Comparison of ENCODE assay signal across 10 mouse cellular contexts in the genomic region with DNA sequence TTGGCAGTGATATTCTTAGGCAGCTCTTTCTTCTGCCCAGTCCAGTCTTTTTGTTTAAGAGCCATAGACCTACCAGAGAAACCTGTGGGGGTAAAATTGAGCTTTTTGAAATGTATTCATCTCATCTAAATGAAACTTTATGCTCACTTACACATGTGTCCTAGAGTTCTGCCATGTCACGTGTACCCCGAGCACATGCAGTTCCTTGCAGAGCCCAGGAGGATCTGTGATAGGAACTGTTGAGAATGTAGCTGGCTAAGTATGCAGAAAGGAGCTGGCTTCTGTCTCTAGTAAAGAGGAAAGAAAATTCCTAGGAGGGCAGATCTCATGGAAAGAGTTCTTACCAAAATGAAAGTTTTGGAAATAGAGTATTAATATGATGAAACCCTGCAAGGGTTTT.
"Had no signal": no experiment of that assay in that cellular context is flagged by ENCODE, and none has a peak within 500 bp of the region (broad histone marks: within the 10 kb centered on the region; RNA-seq: fewer than 3 reads in every experiment).

No protein-coding gene starts in this region.

- H3K4me3 ChIP-seq: limb, embryonic 10.5 days; midbrain, embryonic 12.5 days; neural tube, embryonic 13.5 days had no signal

- H3K27ac ChIP-seq: limb, embryonic 10.5 days; midbrain, embryonic 12.5 days; neural tube, embryonic 13.5 days; stomach, postnatal 0 days had no signal

- H3K4me2 ChIP-seq: liver, embryonic 11.5 days; midbrain, embryonic 12.5 days; neural tube, embryonic 13.5 days had no signal

- H3K4me1 ChIP-seq: midbrain, embryonic 12.5 days; neural tube, embryonic 13.5 days had no signal

- H3K9ac ChIP-seq: midbrain, embryonic 12.5 days; neural tube, embryonic 13.5 days had no signal

- H3K36me3 ChIP-seq: limb, embryonic 10.5 days; midbrain, embryonic 12.5 days had no signal

- ATAC-seq: intestine, postnatal 0 days; midbrain, embryonic 16.5 days had no signal

- H3K9me3 ChIP-seq: limb, embryonic 10.5 days; midbrain, embryonic 12.5 days; neural tube, embryonic 13.5 days had no signal

- H3K27me3 ChIP-seq: midbrain, embryonic 12.5 days; neural tube, embryonic 13.5 days had no signal

- DNase-seq: kidney, adult 8-10 months; retina, postnatal 1 day; thymus, postnatal 4 days had no signal
